Mouse (Mus musculus) erythroblast, embryonic 14.5 days (primary cell): Measurements from ENCODE around the gene Sun1.

Source experiments
- GATA1 ChIP-seq: IDR thresholded peaks from 2 replicates; pipeline ENCODE4 v1.6.1; 2012; ENCODE audit warnings: low read length, inconsistent platforms, mixed read lengths
- TAL1 ChIP-seq: IDR thresholded peaks from 3 replicates; pipeline ENCODE4 v1.6.1; 2012; ENCODE audit warnings: low read length, inconsistent platforms, mixed read lengths

DNA sequence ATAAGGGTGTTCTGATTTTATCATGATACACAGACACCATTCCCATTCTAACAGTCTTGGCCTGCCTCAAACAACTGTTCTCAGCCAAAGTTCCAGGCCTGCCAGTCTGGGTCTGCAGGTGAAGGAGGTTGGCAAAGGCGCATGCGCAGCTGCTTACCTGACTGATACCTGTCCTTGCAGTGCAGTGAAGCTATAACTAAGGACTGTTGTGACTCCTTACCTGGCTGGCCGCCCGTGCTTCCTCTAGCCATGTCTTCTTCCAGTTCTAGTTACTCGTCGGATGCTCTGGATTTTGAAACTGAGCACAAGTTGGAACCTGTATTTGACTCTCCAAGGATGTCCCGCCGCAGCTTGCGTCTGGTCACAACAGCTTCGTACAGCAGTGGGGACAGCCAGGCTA, 22.9 kb downstream of the Sun1 start:
- TF ChIP-seq GATA1 (no peak), TAL1 (no peak)
